Mouse (Mus musculus) heart, embryonic 14.5 days (tissue): ENCODE results near the gene Sipa1l1. TPM values are rescaled to one million over a fixed set of nuclear protein-coding genes. Genes with fewer than 3 reads are reported as not detected.
"Not testable (repeated sequence)": the region's sequence is repeated elsewhere in the genome, so short reads cannot be mapped to it uniquely, and the experiment has no call there.

ENCODE experiments used
- ATAC-seq: fragments of 200-750 bp; cut with Nextera tagmentation; 2 replicates; pipeline ENCODE4 v1.8.0; 2017; ENCODE audit warnings: low read depth, moderate TSS enrichment; ENCODE audit not compliant: insufficient number of reproducible peaks, insufficient read depth, low FRiP score
- H3K27ac ChIP-seq, 2 experiments: fragments of 200-500 bp in 1 of 2; fragments of 300-500 bp in 1 of 2; sonication (generic) in 1 of 2; replicated peaks in 1 of 2; 2 replicates each; pipeline ENCODE4 v1.5.1; 2012 to 2014; ENCODE audit warnings: low read depth in 2 of 2, low read length in 2 of 2, control low read depth in 1 of 2, mild to moderate bottlenecking in 1 of 2, mixed read lengths in 1 of 2; ENCODE audit not compliant: control insufficient read depth in 1 of 2, insufficient read depth in 1 of 2
- H3K27me3 ChIP-seq: fragments of 300-500 bp; sonication (generic); 2 replicates; pipeline ENCODE4 v1.6.1; 2014; ENCODE audit warnings: mild to moderate bottlenecking, low read length, control low read depth; ENCODE audit not compliant: control insufficient read depth, insufficient read depth
- H3K36me3 ChIP-seq: fragments of 300-500 bp; sonication (generic); 2 replicates; pipeline ENCODE4 v1.6.1; 2014; ENCODE audit warnings: mild to moderate bottlenecking, control low read depth, low read length, mixed read lengths; ENCODE audit not compliant: control insufficient read depth, insufficient read depth
- H3K4me1 ChIP-seq, 2 experiments: fragments of 200-500 bp in 1 of 2; fragments of 300-500 bp in 1 of 2; sonication (generic) in 1 of 2; 2 replicates each; pipeline ENCODE4 v1.6.1; 2012 to 2014; ENCODE audit warnings: low read length in 2 of 2, control low read depth in 1 of 2, mixed read lengths in 1 of 2; ENCODE audit not compliant: control insufficient read depth in 2 of 2, insufficient read depth in 2 of 2
- H3K4me2 ChIP-seq: fragments of 300-500 bp; sonication (generic); 2 replicates; pipeline ENCODE4 v1.6.1; 2014; ENCODE audit warnings: mild to moderate bottlenecking, low read length
- H3K4me3 ChIP-seq, 2 experiments: fragments of 200-500 bp in 1 of 2; fragments of 300-500 bp in 1 of 2; sonication (generic) in 1 of 2; 2 replicates each; pipeline ENCODE4 v1.5.1; 2012 to 2014; ENCODE audit warnings: low read length in 2 of 2, mild to moderate bottlenecking in 2 of 2, control low read depth in 1 of 2, low read depth in 1 of 2, moderate library complexity in 1 of 2; ENCODE audit not compliant: control insufficient read depth in 1 of 2, insufficient read depth in 1 of 2
- H3K9ac ChIP-seq: fragments of 300-500 bp; sonication (generic); 2 replicates; pipeline ENCODE4 v1.6.1; 2014; ENCODE audit warnings: mild to moderate bottlenecking, low read length
- H3K9me3 ChIP-seq: fragments of 300-500 bp; sonication (generic); 2 replicates; pipeline ENCODE4 v1.6.1; 2016; ENCODE audit warnings: low read length, control low read depth; ENCODE audit not compliant: control insufficient read depth
- WGBS: fragments of 180-500 bp; shearing (Covaris S2); extraction: QIAGEN DNeasy Blood & Tissue Kit; methylation state at CpG from one replicate; pipeline ENCODE4 v1.1.7; 2014; 5-methylcytosine and 5-hydroxymethylcytosine counted together
- polyA plus RNA-seq: library from polyadenylated mRNA; unstranded; fragments of >200 nt; fragmentation: Nextera tagmentation; extraction: Ambion mirVana; gene quantifications from 2 replicates; pipeline ENCODE4 v1.2.1, GENCODE M21; 2014

Gene Sipa1l1
- polyA plus RNA-seq, 1 experiment from 2014 or later = 25.6 TPM

DNA sequence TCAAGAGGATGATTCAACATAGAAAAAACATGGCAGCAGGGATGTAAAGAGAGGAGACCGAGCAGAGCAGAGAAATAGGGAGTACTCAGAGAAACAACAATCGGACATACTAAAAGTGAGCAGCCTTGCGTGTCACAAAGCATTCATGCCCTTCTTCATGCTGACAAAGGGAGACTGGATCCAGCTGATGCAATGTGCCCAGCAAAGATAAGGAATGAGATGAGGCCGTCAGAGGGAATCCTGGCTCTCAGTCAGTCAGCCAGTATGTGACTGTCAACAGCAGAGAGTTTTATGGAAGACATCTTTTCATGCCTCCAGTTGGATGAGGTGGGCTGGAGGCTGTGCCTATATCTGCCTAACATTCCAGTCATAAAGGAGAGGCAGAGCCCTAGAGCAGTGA is 304.1 kb downstream of the Sipa1l1 start:
- ATAC-seq = no peak
- no peak overlapping the region for H3K4me2 ChIP-seq

DNA sequence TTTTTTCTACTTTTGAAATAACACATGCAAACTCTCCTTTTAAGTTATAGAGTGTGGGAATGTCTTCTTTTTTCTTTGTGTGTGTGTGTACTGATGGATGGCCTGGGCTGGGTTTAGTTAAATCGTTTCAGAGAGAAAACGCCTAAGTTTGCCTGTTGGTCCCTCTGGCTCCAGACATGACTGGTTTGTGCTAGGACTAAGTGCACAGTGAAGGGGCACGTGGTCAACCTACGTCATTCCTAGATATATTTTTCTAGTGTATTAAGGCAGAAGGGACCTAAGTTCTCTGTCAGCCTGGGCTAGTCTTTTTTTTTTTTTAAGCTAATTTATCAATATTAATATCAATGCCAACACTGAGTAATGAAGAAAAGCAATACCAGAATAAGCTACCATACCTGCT is 305.3 kb downstream of the Sipa1l1 start:
- Histone ChIP-seq H3K4me3 (no peak overlapping the region), H3K9me3 (no peaks in the 10 kb centered on the region), H3K27ac (no peak overlapping the region), H3K4me2 (no peak overlapping the region), H3K27me3 (no peaks in the 10 kb centered on the region), H3K4me1 (peaks cover 26 to 32% of the 10 kb centered on the region in 2 experiments), H3K9ac (no peak overlapping the region), H3K36me3 (no peaks in the 10 kb centered on the region)
- WGBS = 81% methylated on average over 4 of the region's 4 CpGs
- no peak for ATAC-seq

More for the DNA sequence above, 304.1 kb downstream of the Sipa1l1 start:
- Histone ChIP-seq H3K27me3 (no peaks in the 10 kb centered on the region), H3K9me3 (no peaks in the 10 kb centered on the region), H3K4me1 (peaks cover 25 to 32% of the 10 kb centered on the region in 2 experiments), H3K36me3 (no peaks in the 10 kb centered on the region), H3K4me3 (no peak overlapping the region), H3K27ac (no peak overlapping the region), H3K9ac (no peak overlapping the region)
- WGBS = 53% methylated on average over 4 of the region's 4 CpGs

DNA sequence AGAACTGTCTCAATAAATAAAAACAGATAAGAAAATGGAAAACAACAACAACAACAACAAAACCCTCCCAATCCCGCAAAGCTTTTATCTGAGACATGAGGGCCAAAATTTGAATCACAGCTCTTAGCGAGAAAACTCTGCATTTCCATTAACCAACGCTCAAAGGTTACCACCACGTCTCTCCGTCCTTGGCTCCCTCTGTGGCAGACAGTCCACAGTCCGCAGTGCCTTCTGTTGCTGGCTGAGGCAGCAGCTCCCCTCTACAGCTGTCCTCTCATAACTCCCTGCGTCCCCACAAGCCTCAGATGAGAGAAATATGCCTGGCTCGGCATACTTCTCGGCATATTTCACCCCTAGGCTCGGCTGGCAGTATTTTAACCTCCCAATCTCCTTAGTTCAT is 306.9 kb downstream of the Sipa1l1 start:
- no peak overlapping the region for H3K9ac ChIP-seq
- WGBS = 75% methylated on average over 10 of the region's 10 CpGs
- no peak overlapping the region for H3K4me3 ChIP-seq
- no peak overlapping the region for H3K4me2 ChIP-seq
- no peaks in the 10 kb centered on the region for H3K36me3 ChIP-seq
- H3K27ac ChIP-seq = no peak overlapping the region
- no peaks in the 10 kb centered on the region for H3K9me3 ChIP-seq
- no peaks in the 10 kb centered on the region for H3K27me3 ChIP-seq
- H3K4me1 ChIP-seq = peaks cover 23 to 29% of the 10 kb centered on the region in 2 experiments
- no peak for ATAC-seq

DNA sequence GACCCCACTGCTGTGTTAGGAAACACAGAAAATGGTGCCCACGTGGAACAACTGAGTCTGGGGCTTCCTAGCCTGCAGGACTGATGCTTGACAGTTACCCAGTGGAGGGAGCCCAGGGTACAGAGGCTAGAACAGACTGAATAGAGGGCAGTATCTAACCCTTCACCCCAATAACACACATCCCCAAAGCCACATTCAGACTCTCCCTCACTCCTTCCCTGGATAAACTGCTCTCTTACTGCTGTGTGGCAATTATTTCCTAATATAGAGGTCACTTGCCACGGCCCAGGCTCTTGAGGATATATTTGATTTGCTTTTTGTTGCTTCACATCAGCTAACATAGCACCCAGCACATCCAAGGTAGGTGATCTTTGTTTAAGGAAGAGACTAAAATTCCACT is 307.5 kb downstream of the Sipa1l1 start:
- Histone ChIP-seq H3K27me3 (no peaks in the 10 kb centered on the region), H3K9me3 (no peaks in the 10 kb centered on the region), H3K4me1 (peaks cover 23 to 27% of the 10 kb centered on the region in 2 experiments), H3K9ac (no peak overlapping the region), H3K4me3 (no peak overlapping the region), H3K36me3 (no peaks in the 10 kb centered on the region), H3K27ac (no peak overlapping the region), H3K4me2 (no peak overlapping the region)
- 53% methylated on average over 2 of the region's 2 CpGs for WGBS
- no peak for ATAC-seq

DNA sequence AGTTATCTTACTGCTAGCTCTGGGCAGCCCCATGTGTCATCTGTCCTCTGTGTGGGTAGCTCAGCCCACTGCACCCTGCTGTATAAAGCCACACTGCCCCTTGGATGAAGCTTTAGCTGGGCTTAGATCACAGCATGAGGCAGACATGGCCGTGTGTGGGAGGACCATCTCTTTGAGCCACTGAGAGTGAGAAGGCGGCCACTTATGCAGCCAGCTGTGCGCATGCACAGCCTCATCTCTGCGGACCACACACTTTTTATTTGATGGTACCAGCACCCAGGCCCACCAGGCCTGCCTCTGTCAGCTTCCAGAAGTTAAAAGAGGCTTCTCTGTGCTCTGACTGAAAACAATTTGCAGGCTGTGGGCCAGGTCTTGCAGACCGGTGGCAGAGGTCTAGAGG is 308.7 kb downstream of the Sipa1l1 start:
- WGBS = 36% methylated on average over 5 of the region's 5 CpGs
- no peak overlapping the region for H3K4me3 ChIP-seq

DNA sequence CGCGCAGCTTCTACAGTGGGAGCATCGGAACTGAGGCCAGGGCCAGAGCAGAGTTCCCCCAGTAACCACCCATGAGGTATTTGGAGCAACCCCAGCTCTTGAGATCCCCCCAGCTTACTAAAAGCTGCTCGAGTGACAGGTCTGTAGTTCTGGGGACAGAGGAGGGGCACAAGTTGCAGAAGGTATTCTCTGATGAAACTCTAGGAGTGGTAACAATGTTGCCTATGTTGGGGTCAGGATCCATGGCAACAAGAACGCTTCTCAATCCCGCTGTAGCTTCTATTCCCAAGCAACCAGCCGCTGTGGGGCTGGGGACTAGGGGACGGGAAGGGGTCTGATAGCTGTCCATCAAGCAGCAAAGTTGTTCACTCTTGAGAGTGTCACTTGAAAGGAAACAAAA is 309.1 kb downstream of the Sipa1l1 start:
- peaks cover 22 to 27% of the 10 kb centered on the region in 2 experiments for H3K4me1 ChIP-seq
- no peaks in the 10 kb centered on the region for H3K36me3 ChIP-seq
- H3K9me3 ChIP-seq = no peaks in the 10 kb centered on the region
- no peaks in the 10 kb centered on the region for H3K27me3 ChIP-seq
- H3K4me3 ChIP-seq = no peak overlapping the region
- WGBS = 17% methylated on average over 8 of the region's 8 CpGs
- H3K9ac ChIP-seq = peak overlapping the region; percentile 41
- 0 out of 2 replicates have a peak, but pooled peaks have one; percentile 31 for ATAC-seq
- peak overlapping the region; percentile 8 to 37 for H3K27ac ChIP-seq
- H3K4me2 ChIP-seq = peak overlapping the region; percentile 23; the same call in 1 of the 2 replicates

More for the DNA sequence above, 308.7 kb downstream of the Sipa1l1 start:
- Histone ChIP-seq H3K4me1 (peaks cover 23 to 27% of the 10 kb centered on the region in 2 experiments), H3K9ac (no peak overlapping the region), H3K9me3 (no peaks in the 10 kb centered on the region), H3K4me2 (peak overlapping the region; percentile 23; the same call in 1 of the 2 replicates), H3K27me3 (no peaks in the 10 kb centered on the region), H3K27ac (peak overlapping the region; percentile 8 to 37; a peak in 3 of 4 replicates), H3K36me3 (no peaks in the 10 kb centered on the region)
- no peak for ATAC-seq

DNA sequence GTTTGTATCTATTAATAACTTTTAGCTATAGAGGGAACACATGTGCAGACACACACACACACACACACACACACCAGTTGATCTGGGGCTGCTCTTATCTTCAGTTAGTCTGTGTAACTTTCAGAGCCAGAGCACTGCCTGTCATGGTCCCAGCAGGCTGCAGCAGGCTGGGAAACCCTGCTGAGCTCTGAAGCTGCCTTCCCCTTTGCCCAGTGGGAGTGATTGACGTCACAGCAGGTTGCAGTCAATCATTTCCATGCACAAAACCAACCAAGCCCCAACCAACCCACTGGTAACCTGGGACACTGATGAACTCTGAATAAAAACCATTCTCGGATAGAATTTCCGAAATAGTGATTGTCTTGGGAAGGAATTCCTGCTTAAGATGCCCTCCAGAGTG is 310.3 kb downstream of the Sipa1l1 start:
- no peaks in the 10 kb centered on the region for H3K27me3 ChIP-seq
- H3K4me2 ChIP-seq = no peak overlapping the region
- peak; percentile 69; the same call in 1 of the 2 replicates for ATAC-seq
- no peak overlapping the region for H3K4me3 ChIP-seq
- H3K27ac ChIP-seq = peak overlapping the region; percentile 37 to 57; a peak in 2 of 4 replicates
- H3K9ac ChIP-seq = no peak overlapping the region
- peaks cover 21 to 27% of the 10 kb centered on the region in 2 experiments for H3K4me1 ChIP-seq
- 36% methylated on average over 3 of the region's 3 CpGs for WGBS
- no peaks in the 10 kb centered on the region for H3K36me3 ChIP-seq
- 0 out of 2 replicates have a peak, but pooled peaks cover 2% of the 10 kb centered on the region for H3K9me3 ChIP-seq

DNA sequence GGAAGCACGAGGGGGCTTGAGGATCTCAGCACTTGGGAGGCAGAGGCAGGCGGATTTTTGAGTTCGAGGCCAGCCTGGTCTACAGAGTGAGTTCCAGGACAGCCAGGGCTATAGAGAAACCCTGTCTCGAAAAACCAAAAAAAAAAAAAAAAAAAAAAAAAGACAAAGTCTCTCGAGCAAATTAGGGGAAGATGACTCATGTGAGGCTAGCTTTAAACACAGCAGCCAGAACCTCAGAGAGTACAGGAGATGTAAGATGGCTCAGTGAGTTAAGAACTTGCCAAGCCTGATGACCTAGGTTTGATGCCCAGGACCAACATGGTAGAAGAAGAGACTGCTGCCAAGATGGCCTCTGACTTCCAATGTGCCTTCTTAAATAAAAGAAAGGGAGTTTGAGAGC is 311.3 kb downstream of the Sipa1l1 start:
- H3K4me3 ChIP-seq, H3K9ac ChIP-seq, H3K9me3 ChIP-seq, H3K4me2 ChIP-seq, H3K27ac ChIP-seq, H3K27me3 ChIP-seq, H3K36me3 ChIP-seq, ATAC-seq: not testable (repeated sequence)
- H3K4me1 ChIP-seq = peaks cover 21 to 27% of the 10 kb centered on the region in 2 experiments
- 69% methylated on average over 4 of the region's 5 CpGs for WGBS
